Mouse (Mus musculus): ENCODE measurements around the gene Fibcd1. TPM values are rescaled to one million over a fixed set of nuclear protein-coding genes. Genes with fewer than 3 reads are reported as not detected.

The Fibcd1 gene
- total RNA-seq, 1 experiment, result 0.22 TPM

- H3K27ac ChIP-seq (ENCODE audit: insufficient read depth, low read depth, low read length, poor library complexity, severe bottlenecking), result no peak overlapping the region
- H3K9ac ChIP-seq (ENCODE audit: insufficient read depth, low read depth, low read length, poor library complexity, severe bottlenecking), result no peak overlapping the region
- no peaks in the 10 kb centered on the region for H3K36me3 ChIP-seq (ENCODE audit: control insufficient read depth, insufficient read depth, low read length, poor library complexity, severe bottlenecking)
- no peaks in the 10 kb centered on the region for H3K9me3 ChIP-seq (ENCODE audit: control insufficient read depth, insufficient read depth, low read depth, low read length)
- H3K4me3 ChIP-seq (ENCODE audit: insufficient read depth in 1 of 2, low read depth in 1 of 2, low read length in 2 of 2, poor library complexity in 1 of 2, severe bottlenecking in 1 of 2), result no peak overlapping the region
- in situ Hi-C loops (cut with MboI; ENCODE audit: low sequenced_read_pairs in 2 of 2, unreplicated experiment in 2 of 2), result no loop called here
- H3K4me1 ChIP-seq (ENCODE audit: control insufficient read depth in 2 of 2, insufficient read depth in 2 of 2, low read length in 2 of 2, poor library complexity in 1 of 2), result no peaks in the 10 kb centered on the region
- DNase-seq (ENCODE audit: low read depth, low spot score), result no peak
- TF ChIP-seq ZNF384 (IDR thresholded peaks at IDR 0.05; ENCODE audit: low read depth, low read length) (no peak), ZC3H11A (IDR thresholded peaks at IDR 0.05; ENCODE audit: borderline replicate concordance, low read depth, low read length) (no peak), HCFC1 (IDR thresholded peaks at IDR 0.05; ENCODE audit: borderline replicate concordance, insufficient read depth, low read length) (no peak), CHD2 (IDR thresholded peaks at IDR 0.05; ENCODE audit: low read depth, low read length) (no peak), MAFK (IDR thresholded peaks at IDR 0.05; ENCODE audit: insufficient read depth, low read depth, low read length) (no peak)
Measured at GRCm38 (mm10) chr2:31811086-31811958, 34.5 kb downstream of the Fibcd1 start.

DNA sequence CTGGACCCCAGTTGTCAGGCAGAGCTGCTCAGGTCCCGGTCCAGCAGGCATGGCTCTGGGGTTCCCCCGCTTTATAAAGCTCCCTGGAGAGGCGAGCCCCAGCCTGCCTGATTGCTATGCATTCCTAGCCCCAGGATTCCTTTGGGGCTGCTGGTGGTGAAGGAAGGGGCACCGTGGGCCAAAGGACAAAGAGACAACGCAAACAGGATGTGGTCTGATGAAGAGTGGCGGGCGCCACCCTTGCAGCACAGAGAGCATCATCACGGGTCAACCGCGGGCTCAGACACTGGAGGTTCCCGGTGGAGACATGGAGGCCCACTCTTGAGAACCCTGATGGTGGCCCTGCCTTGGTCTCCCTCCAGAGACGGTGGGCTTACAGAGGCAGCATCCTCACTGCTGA, 35.4 kb downstream of the Fibcd1 start, which contains the start of gene Qrfp:
Gene Qrfp (minus strand): TSS at position 137 of the 400 bp plus-strand sequence.
- Histone ChIP-seq H3K36me3 (ENCODE audit: control insufficient read depth, insufficient read depth, low read length, poor library complexity, severe bottlenecking) (no peaks in the 10 kb centered on the region), H3K4me3 (ENCODE audit: insufficient read depth in 1 of 2, low read depth in 1 of 2, low read length in 2 of 2, poor library complexity in 1 of 2, severe bottlenecking in 1 of 2) (peak within 1 kb of the TSS; percentile 29 to 40; a peak in 2 of 4 replicates), H3K27ac (ENCODE audit: insufficient read depth, low read depth, low read length, poor library complexity, severe bottlenecking) (no peak within 1 kb of the TSS), H3K4me1 (ENCODE audit: control insufficient read depth in 2 of 2, insufficient read depth in 2 of 2, low read length in 2 of 2, poor library complexity in 1 of 2) (no peaks in the 10 kb centered on the region), H3K9me3 (ENCODE audit: control insufficient read depth, insufficient read depth, low read depth, low read length) (no peaks in the 10 kb centered on the region), H3K9ac (ENCODE audit: insufficient read depth, low read depth, low read length, poor library complexity, severe bottlenecking) (no peak within 1 kb of the TSS)
- no peak for DNase-seq (ENCODE audit: low read depth, low spot score)
- TF ChIP-seq MAFK (IDR thresholded peaks at IDR 0.05; ENCODE audit: insufficient read depth, low read depth, low read length), result no peak
- TF ChIP-seq CHD2 (IDR thresholded peaks at IDR 0.05; ENCODE audit: low read depth, low read length), result no peak
- TF ChIP-seq ZC3H11A (IDR thresholded peaks at IDR 0.05; ENCODE audit: borderline replicate concordance, low read depth, low read length), result no peak
- TF ChIP-seq ZNF384 (IDR thresholded peaks at IDR 0.05; ENCODE audit: low read depth, low read length), result no peak
- TF ChIP-seq HCFC1 (IDR thresholded peaks at IDR 0.05; ENCODE audit: borderline replicate concordance, insufficient read depth, low read length), result no peak
- in situ Hi-C loops (cut with MboI; ENCODE audit: low sequenced_read_pairs in 2 of 2, unreplicated experiment in 2 of 2), result no loop called here

- Histone ChIP-seq H3K36me3 (ENCODE audit: control insufficient read depth, insufficient read depth, low read length, poor library complexity, severe bottlenecking) (peaks cover 2% of the 10 kb centered on the region; the same call in 1 of the 2 replicates), H3K9me3 (ENCODE audit: control insufficient read depth, insufficient read depth, low read depth, low read length) (no peaks in the 10 kb centered on the region), H3K4me1 (ENCODE audit: control insufficient read depth in 2 of 2, insufficient read depth in 2 of 2, low read length in 2 of 2, poor library complexity in 1 of 2) (no peaks in the 10 kb centered on the region), H3K9ac (ENCODE audit: insufficient read depth, low read depth, low read length, poor library complexity, severe bottlenecking) (no peak overlapping the region), H3K4me3 (ENCODE audit: insufficient read depth in 1 of 2, low read depth in 1 of 2, low read length in 2 of 2, poor library complexity in 1 of 2, severe bottlenecking in 1 of 2) (no peak overlapping the region), H3K27ac (ENCODE audit: insufficient read depth, low read depth, low read length, poor library complexity, severe bottlenecking) (no peak overlapping the region)
- no peak for DNase-seq (ENCODE audit: low read depth, low spot score)
- TF ChIP-seq HCFC1 (IDR thresholded peaks at IDR 0.05; ENCODE audit: borderline replicate concordance, insufficient read depth, low read length) (no peak), MAFK (IDR thresholded peaks at IDR 0.05; ENCODE audit: insufficient read depth, low read depth, low read length) (no peak), ZNF384 (IDR thresholded peaks at IDR 0.05; ENCODE audit: low read depth, low read length) (no peak), CHD2 (IDR thresholded peaks at IDR 0.05; ENCODE audit: low read depth, low read length) (no peak), ZC3H11A (IDR thresholded peaks at IDR 0.05; ENCODE audit: borderline replicate concordance, low read depth, low read length) (no peak)
- in situ Hi-C loops (cut with MboI; ENCODE audit: low sequenced_read_pairs in 2 of 2, unreplicated experiment in 2 of 2), result no loop called here
Measured at GRCm38 (mm10) chr2:31809358-31809740, 36.5 kb downstream of the Fibcd1 start.

GRCm38 (mm10) chr2:31808410-31809357, 37.1 kb downstream of the Fibcd1 start:
- in situ Hi-C loops (cut with MboI; ENCODE audit: low sequenced_read_pairs in 2 of 2, unreplicated experiment in 2 of 2), result no loop called here
- Histone ChIP-seq H3K4me3 (ENCODE audit: insufficient read depth in 1 of 2, low read depth in 1 of 2, low read length in 2 of 2, poor library complexity in 1 of 2, severe bottlenecking in 1 of 2) (no peak overlapping the region), H3K9me3 (ENCODE audit: control insufficient read depth, insufficient read depth, low read depth, low read length) (no peaks in the 10 kb centered on the region), H3K36me3 (ENCODE audit: control insufficient read depth, insufficient read depth, low read length, poor library complexity, severe bottlenecking) (peaks cover 6% of the 10 kb centered on the region; the same call in 1 of the 2 replicates), H3K4me1 (ENCODE audit: control insufficient read depth in 2 of 2, insufficient read depth in 2 of 2, low read length in 2 of 2, poor library complexity in 1 of 2) (no peaks in the 10 kb centered on the region), H3K27ac (ENCODE audit: insufficient read depth, low read depth, low read length, poor library complexity, severe bottlenecking) (no peak overlapping the region), H3K9ac (ENCODE audit: insufficient read depth, low read depth, low read length, poor library complexity, severe bottlenecking) (no peak overlapping the region)
- TF ChIP-seq MAFK (IDR thresholded peaks at IDR 0.05; ENCODE audit: insufficient read depth, low read depth, low read length), result no peak
- no peak for DNase-seq (ENCODE audit: low read depth, low spot score)
